Mouse (Mus musculus) cortical plate, adult 2 months (tissue): ENCODE data around the gene Mad2l1bp.

Experiments
- CTCF ChIP-seq: fragments of 200-500 bp; IDR thresholded peaks from 2 replicates; pipeline ENCODE4 v1.5.1; 2011; ENCODE audit warnings: mild to moderate bottlenecking, control low read depth, low read length; ENCODE audit not compliant: insufficient read depth; ENCODE audit errors: extremely low read depth
- POLR2A ChIP-seq: fragments of 200-500 bp; IDR thresholded peaks from 2 replicates; pipeline ENCODE4 v1.6.1; 2011; ENCODE audit warnings: mild to moderate bottlenecking, low read length, control low read depth; ENCODE audit not compliant: insufficient read depth; ENCODE audit errors: extremely low read depth

GRCm38 (mm10) chr17:46161179-46161578 lies 7.8 kb upstream of the Mad2l1bp start:
- no peak for TF ChIP-seq CTCF
- no peak for TF ChIP-seq POLR2A
